Mouse (Mus musculus): ENCODE measurements around the gene Klc3.

Klc3 gene

GRCm38 (mm10) chr7:19403731-19404296 is at the start of gene Klc3:
Gene Klc3, minus strand, starts transcription at chr7:19404104.
- in situ Hi-C loops (cut with MboI, MseI), result loop anchor here (5.0 kb wide), 1 partner anchor 118 kb away; no protein-coding TSS in a partner anchor

GRCm38 (mm10) chr7:19449165-19449564 is 45.3 kb upstream of the Klc3 start:
- in situ Hi-C loops (cut with MboI, MseI), result loop anchor here (5.0 kb wide), 1 partner anchor 93 kb away; no protein-coding TSS in a partner anchor

- in situ Hi-C loops (cut with MboI, MseI), result loop anchor here (5.0 kb wide), 1 partner anchor 95 kb away; no protein-coding TSS in a partner anchor
These were observed 43.8 kb upstream of the Klc3 start for GRCm38 (mm10) chr7:19447689-19448088.

GRCm38 (mm10) chr7:19444801-19445200 is 40.9 kb upstream of the Klc3 start:
- in situ Hi-C loops (cut with MboI, MseI), result loop anchor here (5.0 kb wide), 1 partner anchor 98 kb away; no protein-coding TSS in a partner anchor

- in situ Hi-C loops (cut with MboI, MseI), result no loop called here
These were observed 39.4 kb upstream of the Klc3 start for GRCm38 (mm10) chr7:19443344-19443743.

- in situ Hi-C loops (cut with MboI, MseI), result no loop called here
These were observed 37.7 kb upstream of the Klc3 start for GRCm38 (mm10) chr7:19441448-19442091.

- in situ Hi-C loops (cut with MboI, MseI), result no loop called here
These were observed 33.1 kb upstream of the Klc3 start for GRCm38 (mm10) chr7:19437048-19437447.

GRCm38 (mm10) chr7:19436276-19436675 is 32.4 kb upstream of the Klc3 start:
- in situ Hi-C loops (cut with MboI, MseI), result no loop called here

GRCm38 (mm10) chr7:19432475-19432874 is 28.6 kb upstream of the Klc3 start:
- in situ Hi-C loops (cut with MboI, MseI), result no loop called here

GRCm38 (mm10) chr7:19430402-19430801 is 26.5 kb upstream of the Klc3 start:
- in situ Hi-C loops (cut with MboI, MseI), result no loop called here

- in situ Hi-C loops (cut with MboI, MseI), result no loop called here
These were observed 25.8 kb upstream of the Klc3 start for GRCm38 (mm10) chr7:19429726-19430125.

GRCm38 (mm10) chr7:19427999-19428650 is 24.2 kb upstream of the Klc3 start:
- in situ Hi-C loops (cut with MboI, MseI), result no loop called here

GRCm38 (mm10) chr7:19426888-19427287 is 23.0 kb upstream of the Klc3 start:
- in situ Hi-C loops (cut with MboI, MseI), result no loop called here

GRCm38 (mm10) chr7:19426349-19426748 is 22.4 kb upstream of the Klc3 start:
- in situ Hi-C loops (cut with MboI, MseI), result no loop called here

GRCm38 (mm10) chr7:19424051-19424450 is 20.1 kb upstream of the Klc3 start:
- in situ Hi-C loops (cut with MboI, MseI), result loop anchor here (5.0 kb wide), 1 partner anchor 73 kb away; no protein-coding TSS in a partner anchor

GRCm38 (mm10) chr7:19423083-19423482 is 19.2 kb upstream of the Klc3 start:
- in situ Hi-C loops (cut with MboI, MseI), result loop anchor here (5.0 kb wide), 1 partner anchor 74 kb away; no protein-coding TSS in a partner anchor

- in situ Hi-C loops (cut with MboI, MseI), result loop anchor here (5.0 kb wide), 1 partner anchor 76 kb away; no protein-coding TSS in a partner anchor
These were observed 17.1 kb upstream of the Klc3 start for GRCm38 (mm10) chr7:19420821-19421636.

- in situ Hi-C loops (cut with MboI, MseI), result loop anchor here (5.0 kb wide), 1 partner anchor 77 kb away; no protein-coding TSS in a partner anchor
These were observed 16.2 kb upstream of the Klc3 start for GRCm38 (mm10) chr7:19420121-19420520.

GRCm38 (mm10) chr7:19416590-19416989 is 12.7 kb upstream of the Klc3 start:
- in situ Hi-C loops (cut with MboI, MseI), result no loop called here

- in situ Hi-C loops (cut with MboI, MseI), result no loop called here
These were observed 9.6 kb upstream of the Klc3 start for GRCm38 (mm10) chr7:19413525-19413924.

- in situ Hi-C loops (cut with MboI, MseI), result no loop called here
These were observed 7.9 kb upstream of the Klc3 start for GRCm38 (mm10) chr7:19411783-19412182.
